Mouse (Mus musculus): ENCODE measurements around the gene Fam19a1.

The Fam19a1 gene

DNA sequence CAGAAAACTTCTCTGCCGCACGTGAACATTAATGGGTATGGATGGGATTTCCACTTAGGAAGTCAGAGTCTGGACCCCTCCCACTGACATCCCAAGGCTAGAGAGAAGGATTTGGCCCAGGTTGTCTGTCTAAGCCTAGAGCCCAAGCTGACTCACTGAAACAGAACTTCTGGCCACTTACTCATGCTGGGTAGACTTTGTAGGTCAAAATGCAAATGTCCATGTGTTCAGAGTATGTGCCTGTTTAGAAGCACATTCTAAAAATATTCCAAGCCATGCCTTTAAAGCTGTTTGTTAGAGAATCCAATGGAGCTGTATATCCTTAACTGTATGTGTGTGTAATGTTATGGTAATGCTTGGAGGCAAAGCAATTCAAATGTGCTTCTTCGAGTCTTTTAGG, 145.7 kb downstream of the Fam19a1 start:
- no peak for DNase-seq (ENCODE audit: low spot score)

DNA sequence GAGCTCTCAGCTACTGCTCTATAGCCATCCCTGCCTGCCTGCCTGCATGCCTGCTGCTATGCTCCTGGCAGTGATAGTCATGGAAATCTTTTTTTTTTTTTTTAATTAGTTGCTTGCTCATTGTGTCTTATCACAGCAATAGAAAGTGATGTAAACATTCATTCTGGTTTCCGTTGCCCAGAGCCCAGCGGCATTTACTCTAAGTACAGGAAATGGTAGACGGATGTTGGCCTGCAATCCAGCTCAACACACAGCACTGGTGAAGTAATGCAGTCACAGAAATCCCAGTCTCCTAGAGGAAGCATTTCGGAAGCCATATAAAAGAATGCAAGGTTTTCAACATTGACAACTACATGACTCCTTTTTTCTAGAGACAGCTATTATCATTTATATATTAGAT, 153.5 kb downstream of the Fam19a1 start:
- no peak for DNase-seq (ENCODE audit: low spot score)

DNA sequence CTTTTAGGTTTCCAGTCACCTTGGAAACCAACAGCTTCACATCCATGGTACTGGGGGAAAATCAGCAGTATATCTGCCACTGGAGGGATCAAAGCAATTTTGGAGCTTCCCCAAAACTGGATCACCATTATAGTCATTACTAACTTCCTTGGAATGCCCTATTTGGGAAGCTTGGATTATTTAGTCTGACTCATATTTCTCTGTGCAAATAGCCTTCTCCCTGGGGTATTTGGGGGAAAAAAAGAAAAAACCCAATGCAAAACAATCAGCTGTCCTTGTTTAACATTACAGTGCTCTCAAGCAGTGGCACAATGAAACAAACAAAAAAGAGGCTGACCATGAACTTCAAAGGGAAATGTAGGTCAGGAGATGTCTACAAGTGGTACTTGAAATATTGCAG, 155.8 kb downstream of the Fam19a1 start:
- DNase-seq (ENCODE audit: low spot score) = no peak

DNA sequence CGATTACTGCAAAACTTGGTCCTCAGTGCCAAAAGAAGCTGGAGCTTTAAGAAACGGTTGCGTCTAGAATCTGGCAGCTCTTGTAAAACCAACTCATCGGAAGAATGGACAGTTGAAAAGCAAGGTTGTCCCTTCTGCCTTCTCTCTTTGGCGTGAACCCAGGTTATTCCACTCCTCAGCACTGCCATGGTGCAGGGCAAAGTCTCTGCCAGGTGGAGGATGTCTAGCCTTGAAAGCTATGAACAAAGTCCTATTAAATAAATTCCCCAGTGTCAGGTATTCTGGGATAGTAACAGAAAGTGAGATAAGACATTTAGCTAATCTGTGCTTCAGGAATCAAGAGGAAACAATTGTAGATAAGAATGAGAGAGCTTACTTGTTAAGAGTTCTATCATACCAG, 157.5 kb downstream of the Fam19a1 start:
- DNase-seq (ENCODE audit: low spot score) = no peak

DNA sequence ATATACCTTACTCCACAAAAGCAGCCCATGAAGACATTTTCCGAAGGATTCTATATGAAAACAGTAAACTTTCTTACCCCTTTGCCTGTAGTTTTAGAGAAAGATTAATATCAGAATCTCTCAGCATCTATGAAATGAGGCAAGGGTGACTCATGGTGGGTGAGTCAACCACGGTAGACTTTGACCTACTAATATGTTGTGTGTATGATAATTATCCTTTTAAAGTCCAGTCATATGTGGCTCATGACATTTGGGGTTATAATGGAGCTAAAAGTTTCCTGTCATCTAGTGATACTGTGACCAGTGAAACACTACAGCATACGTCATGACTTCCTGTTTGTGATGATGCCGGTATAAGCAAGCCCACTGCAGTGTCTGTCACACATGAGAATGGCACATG, 170.8 kb downstream of the Fam19a1 start:
- no peak for DNase-seq (ENCODE audit: low spot score)

DNA sequence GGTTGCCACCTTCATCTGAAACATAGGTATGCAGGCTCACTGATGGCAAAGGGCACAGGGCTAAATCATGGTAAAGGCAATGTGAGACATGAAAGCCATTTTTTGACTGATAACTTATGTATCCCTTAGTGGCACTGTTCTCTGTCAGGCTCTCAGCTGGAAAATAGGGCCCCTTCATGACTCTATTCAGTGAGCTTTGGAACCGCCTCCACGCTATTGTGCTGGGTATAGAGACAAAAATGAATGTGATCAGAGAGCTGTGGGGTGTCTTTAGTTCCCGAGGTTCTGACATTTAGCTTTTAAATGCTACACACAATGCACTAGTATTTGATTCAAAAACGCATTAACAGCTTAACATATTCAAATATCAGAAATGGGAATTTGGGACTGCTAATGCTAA, 171.6 kb downstream of the Fam19a1 start:
- no peak for DNase-seq (ENCODE audit: low spot score)

DNA sequence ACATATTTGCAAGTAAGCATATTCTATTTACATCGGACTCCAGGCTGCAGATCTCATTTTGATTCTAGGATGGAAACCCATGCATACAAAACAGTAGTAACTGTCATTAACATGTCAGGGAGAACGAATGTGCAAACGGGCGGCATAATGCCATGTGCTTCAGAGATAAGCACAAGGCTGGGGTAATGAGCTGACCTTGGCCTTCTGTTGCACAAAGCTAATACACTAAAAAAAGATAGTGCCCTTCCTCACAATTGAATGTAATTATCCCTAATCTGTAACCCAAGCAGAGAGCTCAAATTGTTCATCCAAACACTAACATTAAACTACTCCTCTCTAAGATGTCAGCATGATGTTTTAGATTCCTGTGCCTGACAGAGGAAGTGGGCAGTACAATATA, 173.3 kb downstream of the Fam19a1 start:
- no peak for DNase-seq (ENCODE audit: low spot score)

DNA sequence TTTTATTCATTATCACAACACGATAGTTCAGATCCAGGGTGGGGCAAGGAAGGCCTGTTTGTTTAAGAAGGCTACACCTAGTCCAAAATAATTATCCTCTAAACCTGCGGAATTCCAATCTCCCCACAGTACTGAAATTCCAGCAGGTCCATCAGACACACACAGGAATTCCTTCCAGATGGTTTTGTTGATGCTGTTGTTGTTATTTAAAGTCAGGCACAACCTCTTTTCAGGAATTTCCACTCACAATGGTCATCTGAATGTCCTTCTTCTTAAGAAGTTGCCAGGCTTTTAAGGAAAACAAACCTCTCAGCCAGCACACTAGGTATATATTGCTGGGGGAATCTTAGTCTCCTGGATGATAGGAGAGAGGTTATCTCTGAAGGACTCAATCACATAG, 174.4 kb downstream of the Fam19a1 start:
- DNase-seq (ENCODE audit: low spot score) = no peak

DNA sequence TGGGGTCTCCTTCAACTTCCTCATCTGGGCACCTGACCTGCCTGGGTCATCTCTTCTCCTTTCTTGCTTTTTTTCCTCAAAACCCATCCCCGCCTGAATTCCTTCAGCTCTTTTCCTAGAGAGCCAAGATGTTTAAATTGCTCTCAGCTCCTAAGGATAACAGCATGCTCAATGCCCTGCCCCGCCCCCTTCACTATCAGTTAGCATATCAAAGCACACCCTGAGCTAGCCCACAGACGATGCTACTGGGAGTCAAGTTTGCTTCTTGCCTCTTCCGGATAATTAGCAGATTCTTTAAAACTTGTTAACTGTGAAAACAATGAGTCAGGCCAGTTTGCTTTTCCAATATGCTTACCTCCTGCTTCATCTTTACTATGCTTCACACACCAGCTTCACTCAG, 176.7 kb downstream of the Fam19a1 start:
- no peak for DNase-seq (ENCODE audit: low spot score)

DNA sequence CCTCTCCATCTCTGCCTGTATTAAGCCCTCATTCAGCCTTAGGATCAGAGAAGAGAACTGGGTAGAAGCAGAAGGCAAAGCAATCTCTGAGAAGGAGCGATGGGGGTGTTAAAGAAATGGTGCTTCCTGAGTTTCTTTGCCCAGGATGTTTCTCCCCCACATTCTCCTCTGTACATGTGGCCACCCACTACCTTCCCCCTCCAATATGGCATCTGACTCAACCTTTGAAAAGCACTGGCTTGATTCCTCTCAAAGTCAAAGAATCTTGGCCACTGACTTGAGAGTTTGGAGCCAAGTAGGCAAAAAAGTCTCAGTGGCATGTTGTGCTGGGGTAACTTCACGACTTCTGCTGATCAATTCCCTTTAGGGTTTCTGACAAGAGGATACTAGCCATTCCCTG, 234.5 kb downstream of the Fam19a1 start:
- DNase-seq (ENCODE audit: low spot score) = no peak

DNA sequence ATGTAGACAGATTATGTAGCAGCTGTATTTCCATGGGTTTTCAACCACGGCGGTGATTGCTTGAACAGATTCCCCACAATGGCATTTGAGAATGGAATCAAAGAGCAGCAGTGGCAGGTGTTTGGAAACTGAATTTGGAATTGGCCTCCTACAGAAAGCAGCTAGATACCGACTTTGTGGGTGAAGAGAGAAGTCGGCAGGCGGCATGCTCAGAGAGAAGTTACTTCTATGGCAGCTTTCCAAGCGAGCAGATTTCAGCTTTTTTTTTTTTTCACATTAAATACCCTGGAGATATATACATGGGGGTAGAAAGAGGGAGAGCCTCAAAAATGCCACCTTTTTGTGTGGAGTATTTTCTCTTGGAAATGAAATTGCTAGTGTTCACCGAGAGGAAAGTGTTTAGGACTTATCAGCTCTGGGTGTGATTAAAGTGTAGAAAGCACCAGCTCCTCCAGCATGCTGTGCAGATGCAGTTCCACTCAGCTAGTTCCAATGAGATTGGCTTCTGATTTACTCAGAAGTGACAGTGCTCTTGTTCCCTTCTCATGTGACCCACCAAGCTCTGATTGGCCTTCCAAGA, 236.6 kb downstream of the Fam19a1 start:
- no peak for DNase-seq (ENCODE audit: low spot score)

DNA sequence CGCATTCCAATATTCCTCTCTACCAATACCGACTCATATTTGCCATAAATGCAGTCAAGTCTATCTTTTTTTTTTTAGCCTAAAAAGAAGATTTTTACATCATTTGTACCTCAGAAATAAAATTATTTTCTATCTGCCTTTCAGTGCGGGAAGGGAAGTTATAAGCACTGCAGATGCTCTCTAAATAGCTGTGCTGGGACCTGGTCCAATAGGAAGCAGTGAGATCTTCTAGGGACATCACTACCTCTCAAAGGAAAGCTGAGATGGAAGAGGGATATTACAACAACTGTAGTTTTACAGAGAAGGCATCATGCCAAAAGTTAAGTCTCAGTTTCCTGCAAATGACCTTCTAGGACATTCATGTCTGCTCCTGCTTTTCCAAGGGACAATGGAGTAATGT, 256.6 kb downstream of the Fam19a1 start:
- no peak for DNase-seq (ENCODE audit: low spot score)

DNA sequence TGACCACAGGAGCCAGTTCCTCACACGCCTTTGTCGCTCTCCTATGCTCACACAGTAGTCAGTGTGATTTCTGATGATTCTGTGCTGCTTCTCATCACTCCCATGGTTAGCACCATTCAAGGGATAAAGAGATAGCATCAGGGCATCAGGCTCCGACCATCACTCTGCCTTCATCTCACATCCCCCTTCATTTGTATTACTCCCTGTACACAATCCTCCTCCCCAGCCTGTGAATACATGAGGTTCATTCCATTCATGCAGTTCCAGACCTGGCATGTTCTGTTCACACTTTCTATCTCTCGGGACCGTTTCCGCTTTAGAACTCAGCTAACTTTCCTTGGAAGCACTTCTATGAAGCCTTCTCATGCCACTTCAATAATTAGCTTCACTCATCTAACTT, 259.9 kb downstream of the Fam19a1 start:
- no peak for DNase-seq (ENCODE audit: low spot score)

DNA sequence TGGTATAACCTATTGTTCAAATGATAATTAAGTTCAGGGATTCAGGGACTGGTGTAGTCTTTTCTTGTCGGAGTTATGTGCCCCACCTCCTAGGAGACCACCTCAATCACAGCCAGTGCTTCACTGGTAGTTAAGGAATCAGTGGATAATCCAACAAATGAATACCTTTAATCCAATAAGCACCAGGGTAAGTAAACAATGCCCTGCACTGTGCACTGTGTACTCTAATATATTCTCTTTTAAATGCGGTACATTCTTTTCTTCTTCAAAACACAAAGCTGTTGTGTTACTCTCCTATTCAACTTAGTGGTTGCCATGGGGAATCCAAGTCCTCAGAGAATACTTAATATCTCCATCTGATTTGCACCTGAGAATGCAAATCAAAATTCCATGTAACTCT, 260.3 kb downstream of the Fam19a1 start:
- no peak for DNase-seq (ENCODE audit: low spot score)

DNA sequence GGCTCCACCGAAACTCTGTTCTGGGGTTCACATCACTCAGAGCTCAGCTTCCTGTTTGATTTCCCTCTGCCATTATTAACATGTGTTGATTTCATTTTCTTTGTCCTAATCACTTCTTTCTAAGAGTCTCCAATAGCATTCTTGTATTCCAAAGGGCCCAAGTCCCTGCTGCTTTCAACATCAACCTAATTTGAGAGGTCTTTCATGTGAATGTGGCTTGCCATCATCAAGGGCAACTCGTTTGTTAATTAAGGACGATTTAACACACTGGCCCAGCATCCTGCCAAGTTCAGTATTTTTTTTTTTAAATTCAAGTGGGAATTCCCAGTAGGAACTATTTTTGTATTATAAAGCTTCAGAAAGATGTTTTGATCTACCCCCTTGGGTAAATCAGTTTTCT, 263.8 kb downstream of the Fam19a1 start:
- DNase-seq (ENCODE audit: low spot score) = no peak

DNA sequence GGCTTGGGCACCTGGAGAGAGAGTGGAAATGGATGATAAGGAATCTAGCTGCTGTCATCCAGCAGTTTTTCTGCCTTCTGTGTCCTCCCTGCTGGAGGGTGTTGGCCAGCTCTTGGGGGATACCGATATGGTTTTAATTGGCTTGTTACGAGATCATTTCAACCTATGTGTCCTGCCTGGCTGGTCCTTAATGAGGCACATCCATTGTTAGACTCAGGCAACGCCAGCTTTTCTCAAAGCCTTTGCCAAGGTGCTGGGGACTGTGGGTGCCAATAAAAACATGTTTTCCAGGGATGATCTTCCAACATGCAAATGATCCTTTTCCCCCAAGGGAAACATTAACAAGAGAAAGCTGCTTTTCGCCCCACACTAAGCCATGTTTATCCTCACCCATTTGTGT, 266.3 kb downstream of the Fam19a1 start:
- DNase-seq (ENCODE audit: low spot score) = no peak

DNA sequence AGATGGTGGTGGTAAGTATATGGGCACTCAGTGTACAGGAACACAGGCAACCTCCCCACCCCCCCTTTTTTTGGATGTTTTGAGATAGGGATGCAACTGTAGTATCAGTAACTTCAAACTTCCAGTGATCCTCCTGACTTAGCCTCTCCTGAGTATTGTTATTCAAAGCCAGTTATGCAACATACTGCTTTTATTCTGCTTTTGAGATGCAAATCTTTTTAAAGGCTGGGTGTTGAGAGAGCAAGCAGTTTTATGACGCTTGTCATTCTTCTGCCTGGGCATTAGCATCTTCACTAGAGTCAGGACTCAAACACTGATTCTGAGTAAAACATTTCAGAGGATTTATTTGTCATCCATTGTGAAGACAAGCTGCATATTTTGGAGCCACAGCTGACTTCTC, 271.5 kb downstream of the Fam19a1 start:
- DNase-seq (ENCODE audit: low spot score) = no peak

DNA sequence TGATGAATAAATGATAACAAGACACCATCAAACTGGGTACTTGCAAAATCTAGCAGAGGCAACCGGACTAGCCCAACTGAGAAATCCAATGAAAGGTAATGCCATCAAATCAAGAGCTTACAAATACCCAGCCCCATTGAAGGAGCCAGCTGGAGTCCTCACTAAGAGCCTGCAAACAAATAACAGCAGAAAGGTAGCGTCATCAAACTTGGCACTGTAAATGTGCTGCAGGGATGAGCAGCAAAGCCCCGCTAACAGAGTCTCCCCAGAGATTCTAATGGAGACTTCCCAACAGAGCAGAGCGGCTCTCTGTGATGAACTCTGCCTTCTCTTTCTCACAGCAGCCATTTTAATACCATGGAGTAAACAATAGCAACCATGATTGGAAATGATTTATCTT, 305.9 kb downstream of the Fam19a1 start:
- no peak for DNase-seq (ENCODE audit: low spot score)

DNA sequence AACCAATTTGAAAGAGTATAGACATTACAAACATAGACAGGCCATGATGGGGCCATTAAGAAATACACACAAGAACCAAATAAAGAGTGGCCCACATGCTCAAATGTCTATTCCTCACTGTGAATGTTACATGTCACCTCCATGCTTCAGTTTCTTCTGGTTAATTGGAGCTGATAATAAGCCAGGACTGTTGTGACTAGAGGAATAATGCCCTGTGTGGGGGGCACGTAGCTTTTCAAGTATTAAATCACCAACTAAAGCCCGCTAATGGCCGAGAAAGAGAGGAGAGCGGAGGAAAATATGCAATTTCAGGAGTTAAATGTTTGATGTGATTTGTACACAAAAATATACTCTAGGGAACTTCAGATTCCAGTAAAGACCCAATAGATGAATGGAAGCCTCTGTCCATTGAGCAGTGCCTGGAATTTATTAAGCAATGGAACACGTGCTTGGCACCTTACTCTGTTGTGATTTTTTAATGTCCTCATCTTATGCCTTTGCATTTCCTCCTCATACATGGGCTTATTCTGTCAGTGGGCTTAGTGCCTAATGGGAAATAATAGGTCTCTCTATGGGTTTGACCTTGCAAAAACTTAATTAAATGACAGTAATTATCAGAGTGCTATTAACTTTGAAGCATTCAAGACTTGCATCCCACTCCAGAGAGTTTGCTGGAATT, 306.9 kb downstream of the Fam19a1 start:
- DNase-seq (ENCODE audit: low spot score) = no peak

DNA sequence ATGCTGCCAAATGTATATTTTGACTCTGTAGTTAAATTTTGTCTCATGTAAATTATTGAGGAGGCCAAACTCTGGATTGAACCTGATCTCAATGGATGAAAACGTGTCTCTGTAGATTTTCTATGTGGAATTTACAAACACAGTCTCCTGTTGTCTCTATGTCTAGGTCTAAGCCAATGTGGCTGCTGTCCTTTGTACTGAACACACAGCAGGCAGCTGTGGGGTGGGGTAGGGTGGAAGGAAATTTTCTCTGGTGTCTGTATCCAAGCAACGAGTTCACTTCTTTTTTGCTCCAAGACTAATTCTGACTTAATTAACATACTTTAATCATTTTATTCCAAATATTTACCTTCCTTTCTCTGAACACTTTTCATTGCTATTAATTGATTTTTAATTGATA, 307.6 kb downstream of the Fam19a1 start:
- DNase-seq (ENCODE audit: low spot score) = no peak

DNA sequence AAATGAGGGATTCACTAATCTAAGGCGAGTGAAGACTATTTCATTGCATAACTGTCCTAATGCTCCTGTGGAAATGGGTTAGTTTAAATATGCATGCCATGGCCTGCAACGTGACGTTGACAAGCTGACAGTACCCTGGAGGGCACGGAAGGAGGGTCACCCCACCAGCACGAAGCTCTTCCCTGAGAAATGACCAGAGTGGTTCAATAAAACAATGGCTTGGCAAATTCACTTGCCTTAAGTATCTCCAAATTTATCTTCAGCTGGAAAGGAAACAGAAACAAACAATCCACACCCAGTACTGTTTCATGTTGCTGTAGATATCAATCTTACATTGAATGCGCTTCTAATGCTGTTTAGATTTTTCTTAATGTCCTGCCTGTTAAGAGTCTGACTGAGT, 316.4 kb downstream of the Fam19a1 start:
- DNase-seq (ENCODE audit: low spot score) = no peak

DNA sequence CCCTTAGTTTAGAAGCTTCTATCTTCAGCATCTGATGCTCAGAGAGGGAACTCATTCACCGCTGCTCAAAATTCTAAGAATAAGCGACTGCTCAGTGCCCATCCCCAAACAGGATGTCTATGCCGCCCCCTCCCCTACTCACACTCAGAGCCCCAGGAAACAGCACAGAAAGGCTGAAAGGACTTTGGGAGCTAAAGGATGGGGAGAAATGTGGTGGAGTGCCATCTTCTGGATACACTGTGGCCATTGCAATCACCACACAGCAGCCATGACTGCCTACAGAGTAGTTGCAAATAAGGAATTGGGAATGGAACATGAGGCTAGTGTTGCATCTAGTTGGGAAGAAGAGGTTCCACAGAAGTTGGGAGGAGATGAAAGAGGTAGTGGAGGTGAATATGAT, 319.4 kb downstream of the Fam19a1 start:
- no peak for DNase-seq (ENCODE audit: low spot score)

DNA sequence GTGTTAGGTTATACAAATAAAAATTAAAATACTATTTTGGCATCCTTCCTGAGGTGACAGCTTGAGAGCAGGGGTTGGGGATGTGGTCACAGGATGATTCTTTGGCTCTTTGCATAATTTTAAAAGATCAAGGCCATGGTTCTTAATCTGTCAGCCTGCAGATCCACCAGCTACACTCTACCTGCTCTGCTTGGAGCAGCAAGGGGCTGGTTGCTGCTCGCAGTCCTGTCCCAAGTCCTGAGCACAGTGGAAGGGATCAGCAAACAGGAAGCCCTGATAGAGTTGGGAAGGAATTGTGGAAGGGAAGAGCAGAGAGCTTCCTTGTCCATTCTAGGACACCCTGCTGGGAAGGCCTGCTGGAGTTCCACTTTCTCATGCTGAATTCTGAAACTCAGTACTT, 320.9 kb downstream of the Fam19a1 start:
- no peak for DNase-seq (ENCODE audit: low spot score)

DNA sequence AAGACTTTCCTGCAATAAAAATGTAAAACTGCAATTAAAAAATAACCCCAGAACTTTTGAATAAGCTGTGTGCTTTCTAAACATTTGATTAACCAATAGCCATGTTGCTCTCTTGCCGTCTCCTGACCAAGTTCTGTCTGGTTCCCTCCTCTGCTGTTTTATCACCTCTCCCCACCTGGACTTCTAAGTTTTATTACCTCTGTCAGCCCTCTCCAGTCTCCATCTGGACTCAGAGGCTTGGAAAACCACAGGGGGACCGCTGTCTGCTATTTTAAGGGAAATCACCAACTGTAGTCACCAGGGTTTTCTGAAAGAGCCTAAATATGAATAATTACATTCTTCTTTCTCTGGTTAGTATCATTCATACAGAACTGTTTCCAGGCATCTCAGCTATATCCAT, 322.6 kb downstream of the Fam19a1 start:
- DNase-seq (ENCODE audit: low spot score) = no peak

DNA sequence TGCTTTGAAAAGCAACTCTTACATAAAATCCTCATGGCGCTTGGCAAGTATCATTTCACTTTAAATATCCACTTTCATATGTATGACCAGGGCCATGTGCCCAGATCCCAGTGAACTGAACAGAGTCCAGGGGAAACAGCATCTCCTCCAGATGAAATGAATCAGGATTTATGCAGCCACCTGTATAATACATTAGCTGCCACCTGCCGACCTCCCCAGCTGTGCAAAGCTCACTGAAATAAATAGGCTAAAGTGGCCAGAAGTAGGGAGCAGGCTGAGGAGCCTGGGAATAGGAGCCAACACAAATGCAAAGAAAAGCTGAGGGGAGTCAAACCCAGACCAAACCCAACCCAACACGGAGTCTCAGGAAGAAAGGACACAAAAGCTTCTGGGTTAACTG, 324.9 kb downstream of the Fam19a1 start:
- DNase-seq (ENCODE audit: low spot score) = no peak
